Mouse (Mus musculus) A20 (cell line): ENCODE results near the gene Strc.

Experiments used
- DNase-seq: peaks from one replicate; pipeline ENCODE4 v3.0.0-alpha.2; 2011; ENCODE audit warnings: low read depth, low spot score

The Strc gene

GRCm38 (mm10) chr2:121354820-121355592 lies 32.0 kb downstream of the Strc start, which contains the start of gene Ppip5k1:
TSS of gene Ppip5k1 (minus strand) at chr2:121355396.
- peak; percentile 95 for DNase-seq

GRCm38 (mm10) chr2:121354378-121354777 lies 32.6 kb downstream of the Strc start:
- DNase-seq: no peak

- DNase-seq: no peak
Observed at GRCm38 (mm10) chr2:121353156-121353555, 33.8 kb downstream of the Strc start.

GRCm38 (mm10) chr2:121339057-121339456 lies 47.9 kb downstream of the Strc start:
- DNase-seq: peak; percentile 39

- no peak for DNase-seq
Observed at GRCm38 (mm10) chr2:121329492-121329891, 57.5 kb downstream of the Strc start.

GRCm38 (mm10) chr2:121323693-121324470 lies 63.1 kb downstream of the Strc start:
- DNase-seq: no peak

GRCm38 (mm10) chr2:121323041-121323440 lies 63.9 kb downstream of the Strc start:
- DNase-seq: no peak

- no peak for DNase-seq
Observed at GRCm38 (mm10) chr2:121316278-121316677, 70.7 kb downstream of the Strc start.
